Mouse (Mus musculus): Measurements from ENCODE around the gene Vmn1r143. TPM values are rescaled to one million over a fixed set of nuclear protein-coding genes. Genes with fewer than 3 reads are reported as not detected.

Vmn1r143 gene
- not detected in 2 replicates for polyA plus RNA-seq (2012; ENCODE audit: low replicate concordance)

GRCm38 (mm10) chr7:22189077-22189476 lies at the start of gene Vmn1r143:
TSS of gene Vmn1r143 (plus strand) at chr7:22189377.

GRCm38 (mm10) chr7:22163935-22164334 lies 25.2 kb upstream of the Vmn1r143 start, which contains the start of gene Vmn1r142:
TSS of gene Vmn1r142 (minus strand) at chr7:22164035.

GRCm38 (mm10) chr7:22201164-22201563 lies 12.0 kb downstream of the Vmn1r143 start, which contains the start of gene Gm8653:
TSS of gene Gm8653 (minus strand) at chr7:22201264.

GRCm38 (mm10) chr7:22229384-22229783 lies 40.2 kb downstream of the Vmn1r143 start, which contains the start of gene Gm8453:
TSS of gene Gm8453 (minus strand) at chr7:22229484.

Other genes with a start within 250 kb of the Vmn1r143 start
- gene Vmn1r137, start 194.8 kb upstream of the Vmn1r143 start, polyA plus RNA-seq (2012; ENCODE audit: low replicate concordance) = not detected in 2 replicates
- gene Vmn1r138, start 160.5 kb upstream of the Vmn1r143 start, polyA plus RNA-seq (2012; ENCODE audit: low replicate concordance) = not detected in 2 replicates
- not detected in 2 replicates for gene Gm6176, start 133.1 kb upstream of the Vmn1r143 start, polyA plus RNA-seq (2012; ENCODE audit: low replicate concordance)
- not detected in 2 replicates for gene Vmn1r139, start 120.3 kb upstream of the Vmn1r143 start, polyA plus RNA-seq (2012; ENCODE audit: low replicate concordance)
- not detected in 2 replicates for gene Gm16451, start 71.1 kb upstream of the Vmn1r143 start, polyA plus RNA-seq (2012; ENCODE audit: low replicate concordance)
- gene Gm10666, start 54.6 kb upstream of the Vmn1r143 start, polyA plus RNA-seq (2012; ENCODE audit: low replicate concordance) = not detected in 2 replicates
- not detected in 2 replicates for gene Vmn1r142, start 25.3 kb upstream of the Vmn1r143 start, polyA plus RNA-seq (2012; ENCODE audit: low replicate concordance)
- gene Gm8653, start 11.9 kb downstream of the Vmn1r143 start, polyA plus RNA-seq (2012; ENCODE audit: low replicate concordance) = not detected in 2 replicates
- gene Gm8453, start 40.1 kb downstream of the Vmn1r143 start, polyA plus RNA-seq (2012; ENCODE audit: low replicate concordance) = not detected in 2 replicates
- gene Gm4187, start 140.3 kb downstream of the Vmn1r143 start, polyA plus RNA-seq (2012; ENCODE audit: low replicate concordance) = not detected in 2 replicates
- gene Gm8660, start 181.7 kb downstream of the Vmn1r143 start, polyA plus RNA-seq (2012; ENCODE audit: low replicate concordance) = not detected in 2 replicates
- not detected in 2 replicates for gene Vmn1r148, start 224.2 kb downstream of the Vmn1r143 start, polyA plus RNA-seq (2012; ENCODE audit: low replicate concordance)
- gene Vmn1r149, start 248.9 kb downstream of the Vmn1r143 start, polyA plus RNA-seq (2012; ENCODE audit: low replicate concordance) = not detected in 2 replicates

Data from leukemia stem cell, adult 10-12 weeks (primary cell).